Mouse (Mus musculus) lung, adult 10 weeks (tissue): ENCODE results near the gene Gm382. TPM values are rescaled to one million over a fixed set of nuclear protein-coding genes. Genes with fewer than 3 reads are reported as not detected.

ENCODE experiments used
- polyA plus RNA-seq: library from polyadenylated mRNA; stranded (reverse); fragments of 350-450 nt; fragmentation: Illumina TruSeq; extraction: RNeasy Lipid Tissue Mini Kit (QIAGEN cat#74804); gene quantifications from one replicate; pipeline ENCODE4 v1.2.3, GENCODE M21; 2014; ENCODE audit warnings: low read depth, low replicate concordance; ENCODE audit not compliant: insufficient read depth

Gm382 gene
- not detected for polyA plus RNA-seq

GRCm38 (mm10) chrX:127039672-127040071 is at the start of gene Gm382:
TSS of gene Gm382 (plus strand) at chrX:127039972.

Other genes with a start within 250 kb of the Gm382 start
- not detected for gene 4932411N23Rik, start 224.1 kb upstream of the Gm382 start, polyA plus RNA-seq